In the genomic region with DNA sequence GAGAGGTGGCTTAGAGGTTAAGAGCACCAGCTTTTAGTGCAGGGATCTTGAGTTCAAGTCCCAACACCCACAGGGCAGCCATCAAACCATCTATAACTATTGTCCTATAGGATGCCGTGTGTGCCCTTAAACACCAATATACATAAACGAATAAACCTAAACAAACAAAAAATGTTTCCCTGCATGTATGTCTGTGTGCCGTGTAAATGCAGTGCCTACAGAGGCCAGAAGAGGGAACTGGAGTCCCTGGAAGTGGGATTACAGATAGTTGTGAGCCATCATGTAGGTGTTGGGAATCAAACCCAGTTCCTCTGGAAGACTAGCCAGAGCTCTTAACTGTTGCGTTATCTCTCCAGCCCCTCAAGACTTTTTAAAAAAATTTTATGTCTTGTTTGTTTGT, we compare ENCODE assay signal across 25 mouse cellular contexts. TPM values are rescaled to one million over a fixed set of nuclear protein-coding genes. Genes with fewer than 3 reads are reported as not detected.
DNase-seq lines count a peak whose midpoint lies in the region; ATAC-seq and TF ChIP-seq lines count a peak whose summit lies in the region.
"Had no signal": no experiment of that assay in that cellular context is flagged by ENCODE, and none has a peak within 500 bp of the region (broad histone marks: within the 10 kb centered on the region; RNA-seq: fewer than 3 reads in every experiment).

No protein-coding gene starts in this region.

- no peaks in the 10 kb centered on the region for H3K9me3 ChIP-seq in kidney, postnatal 0 days (replicated peaks; ENCODE audit: low read length)
- no peaks in the 10 kb centered on the region for H3K9me3 ChIP-seq in hindbrain, embryonic 14.5 days (ENCODE audit: control insufficient read depth, low read length)
- H3K9me3 ChIP-seq: embryonic facial prominence, embryonic 15.5 days; forebrain, embryonic 10.5 days; heart, embryonic 10.5 days; heart, embryonic 15.5 days; hindbrain, embryonic 13.5 days had no signal

- no peaks in the 10 kb centered on the region for H3K4me1 ChIP-seq in kidney, postnatal 0 days (replicated peaks; ENCODE audit: insufficient read depth, low read length)
- no peaks in the 10 kb centered on the region for H3K4me1 ChIP-seq in hindbrain, embryonic 14.5 days (replicated peaks; ENCODE audit: control insufficient read depth, insufficient read depth, low read length)
- H3K4me1 ChIP-seq: embryonic facial prominence, embryonic 15.5 days; heart, embryonic 10.5 days; heart, embryonic 15.5 days; hindbrain, embryonic 13.5 days had no signal

- 93% methylated on average over 4 of the region's 4 CpGs for WGBS in kidney, postnatal 0 days
- WGBS in hindbrain, embryonic 14.5 days: 93% methylated on average over 4 of the region's 4 CpGs

- no peak overlapping the region for H3K9ac ChIP-seq in kidney, postnatal 0 days (ENCODE audit: low read depth, low read length)
- no peak overlapping the region for H3K9ac ChIP-seq in hindbrain, embryonic 14.5 days
- H3K9ac ChIP-seq: embryonic facial prominence, embryonic 15.5 days; heart, embryonic 15.5 days; hindbrain, embryonic 13.5 days had no signal

- peak; percentile 3; the same call in 1 of the 2 replicates for TF ChIP-seq CTCF in kidney, postnatal 0 days (IDR thresholded peaks at IDR 0.05; ENCODE audit: low read depth)
- TF ChIP-seq CTCF in brain, embryonic 14.5 days (IDR thresholded peaks at IDR 0.05; ENCODE audit: borderline replicate concordance, extremely low read depth, insufficient read depth, insufficient read length): peak; percentile 6; the same call in 1 of the 2 replicates

- no peak overlapping the region for H3K27ac ChIP-seq in kidney, postnatal 0 days
- H3K27ac ChIP-seq in hindbrain, embryonic 14.5 days: no peak overlapping the region
- H3K27ac ChIP-seq: embryonic facial prominence, embryonic 15.5 days; forebrain, embryonic 10.5 days; gastrocnemius, adult 2 months; heart, embryonic 10.5 days; heart, embryonic 15.5 days; hindbrain, embryonic 13.5 days had no signal

- ATAC-seq in kidney, postnatal 0 days (replicated peaks; ENCODE audit: low FRiP score, low read depth): no peak
- ATAC-seq in hindbrain, embryonic 14.5 days (ENCODE audit: low FRiP score): no peak
- ATAC-seq: forebrain, embryonic 14.5 days; Patski had no signal

- H3K4me2 ChIP-seq in kidney, postnatal 0 days (ENCODE audit: low read length): no peak overlapping the region
- H3K4me2 ChIP-seq in hindbrain, embryonic 14.5 days (replicated peaks): no peak overlapping the region
- H3K4me2 ChIP-seq: embryonic facial prominence, embryonic 15.5 days; heart, embryonic 15.5 days; hindbrain, embryonic 13.5 days had no signal

- TF ChIP-seq POLR2A in brain, embryonic 14.5 days (IDR thresholded peaks at IDR 0.05; ENCODE audit: borderline replicate concordance, extremely low read depth, insufficient read depth, insufficient read length, poor library complexity, severe bottlenecking): no peak

- H3K4me3 ChIP-seq in kidney, postnatal 0 days (replicated peaks; ENCODE audit: low read depth, low read length): no peak overlapping the region
- no peak overlapping the region for H3K4me3 ChIP-seq in hindbrain, embryonic 14.5 days (replicated peaks; ENCODE audit: low read length)
- H3K4me3 ChIP-seq: embryonic facial prominence, embryonic 15.5 days; erythroblast, embryonic 14.5 days; forebrain, embryonic 10.5 days; gastrocnemius, adult 2 months; heart, embryonic 10.5 days; heart, embryonic 15.5 days; hindbrain, embryonic 13.5 days had no signal

- DNase-seq in kidney, postnatal 0 days (ENCODE audit: low spot score): no peak
- DNase-seq in kidney, postnatal 10 days: no peak
- DNase-seq in thymus, postnatal 14 days: peak; percentile 44
- no peak for DNase-seq in thymus, postnatal 0 days (ENCODE audit: low spot score)
- DNase-seq in ES-CJ7 (ENCODE audit: low read depth, low spot score): peak; percentile 51
- DNase-seq in brain, embryonic 14.5 days (ENCODE audit: low read depth): no peak
- DNase-seq in hindbrain, embryonic 14.5 days (ENCODE audit: low spot score): no peak
- DNase-seq: adrenal gland, adult 8-10 months; adrenal gland, postnatal 36 days; cerebellum, adult 11 months; cerebellum, adult 8-10 months; cerebellum, postnatal 14 days; embryo, embryonic 11 days; gastrocnemius, adult 2 months; gastrocnemius, postnatal 36 days; heart, adult 18-20 months; heart, postnatal 14 days had no signal

- H3K27me3 ChIP-seq in kidney, postnatal 0 days (ENCODE audit: insufficient read depth, low read length): no peaks in the 10 kb centered on the region
- H3K27me3 ChIP-seq in hindbrain, embryonic 14.5 days (ENCODE audit: control insufficient read depth, insufficient read depth, low read length): no peaks in the 10 kb centered on the region
- H3K27me3 ChIP-seq: embryonic facial prominence, embryonic 15.5 days; heart, embryonic 15.5 days; hindbrain, embryonic 13.5 days; Patski had no signal

- no peaks in the 10 kb centered on the region for H3K36me3 ChIP-seq in kidney, postnatal 0 days (ENCODE audit: insufficient read depth, low read length)
- no peaks in the 10 kb centered on the region for H3K36me3 ChIP-seq in hindbrain, embryonic 14.5 days (replicated peaks; ENCODE audit: control insufficient read depth, insufficient read depth)
- H3K36me3 ChIP-seq: embryonic facial prominence, embryonic 15.5 days; forebrain, embryonic 10.5 days; heart, embryonic 10.5 days; heart, embryonic 15.5 days; hindbrain, embryonic 13.5 days had no signal

RNA-seq across cellular contexts. Expression of gene Cep97, which starts 6.1 kb away (rescaled TPM):
- polyA plus RNA-seq in kidney, postnatal 0 days (2015; fragmentation: Nextera tagmentation; extraction: Ambion mirVana): 8.2 and 8.5 TPM in 2 replicates
- polyA plus RNA-seq in thymus, postnatal 0 days (2015; fragmentation: Nextera tagmentation; extraction: Ambion mirVana): 46.4 and 52.7 TPM in 2 replicates
- polyA plus RNA-seq in brain, embryonic 14.5 days (2012; rRNA removed): 7.5 and 11.5 TPM in 2 replicates
- polyA plus RNA-seq in hindbrain, embryonic 14.5 days (2014; fragmentation: Nextera tagmentation; extraction: Ambion mirVana): 12.7 and 15.6 TPM in 2 replicates

RNA-seq across cellular contexts. Expression of gene Rpl24, which starts 25.3 kb away (rescaled TPM):
- polyA plus RNA-seq in kidney, postnatal 0 days (2015; fragmentation: Nextera tagmentation; extraction: Ambion mirVana): 924 and 1,073 TPM in 2 replicates
- polyA plus RNA-seq in thymus, postnatal 0 days (2015; fragmentation: Nextera tagmentation; extraction: Ambion mirVana): 1,051 and 1,112 TPM in 2 replicates
- polyA plus RNA-seq in brain, embryonic 14.5 days (2012; rRNA removed): 499 and 561 TPM in 2 replicates
- polyA plus RNA-seq in hindbrain, embryonic 14.5 days (2014; fragmentation: Nextera tagmentation; extraction: Ambion mirVana): 493 and 568 TPM in 2 replicates

RNA-seq across cellular contexts. Expression of gene Zbtb11, which starts 32.9 kb away (rescaled TPM):
- 12.1 TPM in 2 replicates for polyA plus RNA-seq in kidney, postnatal 0 days (2015; fragmentation: Nextera tagmentation; extraction: Ambion mirVana)
- 15.6 and 20.2 TPM in 2 replicates for polyA plus RNA-seq in thymus, postnatal 0 days (2015; fragmentation: Nextera tagmentation; extraction: Ambion mirVana)
- 11.3 and 15.1 TPM in 2 replicates for polyA plus RNA-seq in brain, embryonic 14.5 days (2012; rRNA removed)
- polyA plus RNA-seq in hindbrain, embryonic 14.5 days (2014; fragmentation: Nextera tagmentation; extraction: Ambion mirVana): 24.8 and 26.0 TPM in 2 replicates

RNA-seq across cellular contexts. Expression of gene Nxpe3, which starts 45.7 kb away (rescaled TPM):
- 2.0 and 2.2 TPM in 2 replicates for polyA plus RNA-seq in kidney, postnatal 0 days (2015; fragmentation: Nextera tagmentation; extraction: Ambion mirVana)
- polyA plus RNA-seq in thymus, postnatal 0 days (2015; fragmentation: Nextera tagmentation; extraction: Ambion mirVana): 1.8 and 2.2 TPM in 2 replicates
- 2.7 and 3.5 TPM in 2 replicates for polyA plus RNA-seq in brain, embryonic 14.5 days (2012; rRNA removed)
- polyA plus RNA-seq in hindbrain, embryonic 14.5 days (2014; fragmentation: Nextera tagmentation; extraction: Ambion mirVana): 1.3 and 1.9 TPM in 2 replicates

Comparison
In these comparisons a context has a peak if more than half of its experiments do, and no peak if none do; other contexts are left out.
1. DNase-seq: peak in thymus, postnatal 14 days (single experiment) and ES-CJ7 (single experiment); none in kidney, postnatal 0 days (single experiment), kidney, postnatal 10 days (single experiment), thymus, postnatal 0 days (single experiment), brain, embryonic 14.5 days (single experiment) and hindbrain, embryonic 14.5 days (single experiment).